Mouse (Mus musculus) embryonic facial prominence, embryonic 10.5 days (tissue): ENCODE measurements at regions not wholly inside any gene's neighbourhood (a gene's known extent, or its start where the extent isn't known, plus 50 kb on each side); places are given as distances from the start of the nearest gene placed in this dataset.

Experiments used
- DNase-seq: peaks from one replicate; pipeline ENCODE4 v3.0.0-alpha.2; 2017; ENCODE audit warnings: low spot score
- H3K27ac ChIP-seq: fragments of 300-500 bp; sonication (generic); replicated peaks from 2 replicates; pipeline ENCODE4 v1.5.1; 2016; ENCODE audit warnings: mild to moderate bottlenecking
- H3K27me3 ChIP-seq: fragments of 300-500 bp; sonication (generic); replicated peaks from 2 replicates; pipeline ENCODE4 v1.6.1; 2016; ENCODE audit warnings: low read depth, mild to moderate bottlenecking; ENCODE audit not compliant: poor library complexity, severe bottlenecking
- H3K36me3 ChIP-seq: fragments of 300-500 bp; sonication (generic); replicated peaks from 2 replicates; pipeline ENCODE4 v1.6.1; 2016; ENCODE audit warnings: mild to moderate bottlenecking, moderate library complexity
- H3K4me1 ChIP-seq: fragments of 300-500 bp; sonication (generic); 2 replicates; pipeline ENCODE4 v1.6.1; 2016
- H3K4me3 ChIP-seq: fragments of 300-500 bp; sonication (generic); 2 replicates; pipeline ENCODE4 v1.5.1; 2016; ENCODE audit warnings: mild to moderate bottlenecking, moderate library complexity
- H3K9me3 ChIP-seq: fragments of 300-500 bp; sonication (generic); 2 replicates; pipeline ENCODE4 v1.6.1; 2016; ENCODE audit warnings: mild to moderate bottlenecking
- WGBS: fragments of 180-500 bp; shearing (Covaris S2); methylation state at CpG from one replicate; pipeline ENCODE4 v1.1.7; 2016; 5-methylcytosine and 5-hydroxymethylcytosine counted together

GRCm38 (mm10) chr1:42755958-42756357 lies 60.4 kb downstream of the Pou3f3 start:
- no peak overlapping the region for H3K4me3 ChIP-seq
- H3K36me3 ChIP-seq: no peaks in the 10 kb centered on the region
- H3K27me3 ChIP-seq: no peaks in the 10 kb centered on the region
- DNase-seq: no peak
- H3K27ac ChIP-seq: no peak overlapping the region
- 91% methylated on average over 5 of the region's 5 CpGs for WGBS
- H3K4me1 ChIP-seq: no peaks in the 10 kb centered on the region
- no peaks in the 10 kb centered on the region for H3K9me3 ChIP-seq

GRCm38 (mm10) chr1:42756497-42756896 lies 60.9 kb downstream of the Pou3f3 start:
- H3K27ac ChIP-seq: no peak overlapping the region
- H3K9me3 ChIP-seq: no peaks in the 10 kb centered on the region
- no peak overlapping the region for H3K4me3 ChIP-seq
- no peaks in the 10 kb centered on the region for H3K36me3 ChIP-seq
- no peaks in the 10 kb centered on the region for H3K27me3 ChIP-seq
- H3K4me1 ChIP-seq: no peaks in the 10 kb centered on the region
- DNase-seq: no peak

DNA sequence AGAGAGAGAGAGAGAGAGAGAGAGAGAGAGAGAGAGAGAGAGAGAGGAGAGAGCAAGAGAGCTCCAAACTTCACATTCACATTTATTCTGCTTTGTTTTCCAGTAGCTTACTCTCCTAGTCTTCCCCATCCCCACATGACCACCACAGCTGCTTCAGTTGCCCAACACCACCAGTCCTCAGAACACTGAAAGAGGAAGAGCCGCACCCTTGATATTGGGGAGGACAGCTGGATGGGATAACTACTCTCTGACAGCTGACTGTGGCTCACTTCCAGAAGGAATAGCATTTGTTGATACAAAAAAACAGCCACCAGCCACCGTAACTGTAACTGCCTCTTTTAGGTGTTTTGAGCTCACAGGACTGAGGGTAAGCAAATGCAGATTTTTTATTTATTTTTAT lies 67.9 kb downstream of the Pou3f3 start:
- 85% methylated on average over 2 of the region's 2 CpGs for WGBS
- Histone ChIP-seq H3K27me3 (no peaks in the 10 kb centered on the region), H3K27ac (no peak overlapping the region), H3K9me3 (no peaks in the 10 kb centered on the region), H3K36me3 (no peaks in the 10 kb centered on the region), H3K4me1 (no peaks in the 10 kb centered on the region), H3K4me3 (no peak overlapping the region)
- no peak for DNase-seq

GRCm38 (mm10) chr1:42764048-42764447 lies 68.5 kb downstream of the Pou3f3 start:
- DNase-seq: no peak
- Histone ChIP-seq H3K27ac (no peak overlapping the region), H3K36me3 (no peaks in the 10 kb centered on the region), H3K27me3 (no peaks in the 10 kb centered on the region), H3K9me3 (no peaks in the 10 kb centered on the region), H3K4me1 (no peaks in the 10 kb centered on the region), H3K4me3 (no peak overlapping the region)
- 63% methylated on average over 2 of the region's 2 CpGs for WGBS

DNA sequence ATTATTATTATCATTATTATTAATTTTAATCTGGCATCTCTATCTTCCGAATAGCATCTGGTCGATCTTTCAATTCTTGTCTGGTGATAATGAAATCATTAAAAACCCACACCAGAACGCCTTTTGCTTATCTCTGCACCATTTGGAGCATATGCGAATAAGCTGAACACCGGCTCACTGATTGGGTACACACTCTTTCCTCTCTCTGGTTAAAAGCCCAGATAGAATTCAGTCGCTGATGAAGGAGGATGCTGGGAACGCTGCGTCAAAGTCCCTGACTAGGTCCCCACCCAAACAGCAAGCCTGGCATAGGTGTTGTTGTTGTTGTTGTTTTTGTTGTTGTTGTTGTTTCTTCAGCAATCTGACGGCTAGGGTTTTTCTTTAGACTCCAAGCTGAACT lies 74.5 kb downstream of the Pou3f3 start:
- Histone ChIP-seq H3K27ac (no peak overlapping the region), H3K4me3 (no peak overlapping the region), H3K27me3 (0 out of 2 replicates have a peak, but pooled peaks cover 7% of the 10 kb centered on the region), H3K9me3 (no peaks in the 10 kb centered on the region), H3K4me1 (peaks cover 33% of the 10 kb centered on the region), H3K36me3 (no peaks in the 10 kb centered on the region)
- no peak for DNase-seq
- WGBS: 81% methylated on average over 9 of the region's 9 CpGs

- WGBS: 33% methylated on average over 6 of the region's 6 CpGs
- peak; percentile 80 for DNase-seq
Measured at GRCm38 (mm10) chr1:42772000-42772399, 76.4 kb downstream of the Pou3f3 start.

GRCm38 (mm10) chr1:42773851-42774464 lies 77.1 kb upstream of the Mrps9 start:
- H3K4me1 ChIP-seq: peaks cover 37% of the 10 kb centered on the region
- H3K27me3 ChIP-seq: peaks cover 24% of the 10 kb centered on the region
- 63% methylated on average over 20 of the region's 20 CpGs for WGBS
- peak; percentile 8 for DNase-seq
- 0 out of 2 replicates have a peak overlapping the region, but pooled peaks have one; percentile 24 for H3K27ac ChIP-seq
- H3K36me3 ChIP-seq: no peaks in the 10 kb centered on the region
- H3K9me3 ChIP-seq: no peaks in the 10 kb centered on the region
- no peak overlapping the region for H3K4me3 ChIP-seq

More at GRCm38 (mm10) chr1:42772000-42772399, 76.4 kb downstream of the Pou3f3 start:
- no peaks in the 10 kb centered on the region for H3K36me3 ChIP-seq
- peak overlapping the region; percentile 29 for H3K4me3 ChIP-seq
- no peak overlapping the region; the same call in 1 of the 2 replicates for H3K27ac ChIP-seq
- 0 out of 2 replicates have a peak, but pooled peaks cover 16% of the 10 kb centered on the region for H3K27me3 ChIP-seq
- peaks cover 33% of the 10 kb centered on the region for H3K4me1 ChIP-seq
- H3K9me3 ChIP-seq: no peaks in the 10 kb centered on the region

- Histone ChIP-seq H3K36me3 (no peaks in the 10 kb centered on the region), H3K27me3 (peaks cover 24% of the 10 kb centered on the region), H3K4me3 (no peak overlapping the region), H3K4me1 (peaks cover 37% of the 10 kb centered on the region), H3K9me3 (no peaks in the 10 kb centered on the region), H3K27ac (no peak overlapping the region)
- DNase-seq: no peak
- 85% methylated on average over 7 of the region's 7 CpGs for WGBS
Measured at GRCm38 (mm10) chr1:42774971-42775892, 75.8 kb upstream of the Mrps9 start.

GRCm38 (mm10) chr1:42775893-42776287 lies 75.1 kb upstream of the Mrps9 start:
- Histone ChIP-seq H3K27me3 (peaks cover 25% of the 10 kb centered on the region), H3K27ac (no peak overlapping the region), H3K9me3 (no peaks in the 10 kb centered on the region), H3K4me3 (no peak overlapping the region), H3K4me1 (peaks cover 37% of the 10 kb centered on the region), H3K36me3 (no peaks in the 10 kb centered on the region)
- WGBS: 80% methylated on average over 2 of the region's 2 CpGs
- DNase-seq: no peak

DNA sequence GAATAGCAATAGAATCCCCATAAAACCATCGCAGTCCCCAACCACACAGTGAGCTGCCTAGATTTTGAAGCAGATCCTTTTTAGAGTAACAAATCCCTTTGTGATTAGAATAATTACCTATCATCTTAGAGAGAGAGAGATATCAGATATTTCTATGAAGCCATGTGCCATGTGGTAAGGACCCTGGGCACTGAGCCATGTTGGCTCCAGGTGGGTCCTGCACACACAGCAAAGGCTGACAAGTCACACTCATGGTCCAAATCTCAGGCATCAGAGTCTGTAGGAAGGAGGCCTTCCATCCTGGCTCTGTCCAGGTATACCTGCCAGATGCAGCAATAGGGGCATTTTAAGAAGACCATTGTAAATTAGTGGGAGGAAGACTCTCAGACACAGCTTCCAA lies 73.6 kb upstream of the Mrps9 start:
- H3K27ac ChIP-seq: no peak overlapping the region
- H3K9me3 ChIP-seq: no peaks in the 10 kb centered on the region
- no peaks in the 10 kb centered on the region for H3K36me3 ChIP-seq
- H3K4me3 ChIP-seq: no peak overlapping the region
- peaks cover 32% of the 10 kb centered on the region for H3K4me1 ChIP-seq
- no peak for DNase-seq
- WGBS: 96% methylated on average over 1 of the region's 1 CpGs
- H3K27me3 ChIP-seq: peaks cover 39% of the 10 kb centered on the region

DNA sequence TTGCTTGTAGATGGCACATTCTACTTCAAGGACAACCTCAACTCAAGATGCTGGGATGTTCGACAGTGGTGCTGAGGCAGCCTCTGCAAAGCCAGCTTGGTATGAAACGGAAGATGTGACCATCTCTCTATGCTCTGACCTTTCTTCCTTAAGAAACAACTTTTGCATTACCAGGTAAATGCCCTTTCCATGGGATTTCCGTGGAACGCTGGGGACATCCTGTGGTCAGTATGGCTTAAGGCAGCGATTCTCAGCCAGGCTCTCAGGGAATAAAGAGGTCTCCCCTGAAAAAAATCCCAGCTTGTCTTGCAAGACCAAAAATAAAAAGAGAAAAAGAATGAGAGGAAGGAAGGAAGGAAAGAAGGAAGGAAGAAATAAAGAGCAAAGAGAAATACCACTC lies 71.3 kb upstream of the Mrps9 start:
- DNase-seq: peak; percentile 59
- Histone ChIP-seq H3K27ac (no peak overlapping the region), H3K4me1 (peaks cover 16% of the 10 kb centered on the region), H3K9me3 (no peaks in the 10 kb centered on the region), H3K4me3 (no peak overlapping the region), H3K36me3 (no peaks in the 10 kb centered on the region), H3K27me3 (peaks cover 34% of the 10 kb centered on the region)
- WGBS: 38% methylated on average over 5 of the region's 5 CpGs

DNA sequence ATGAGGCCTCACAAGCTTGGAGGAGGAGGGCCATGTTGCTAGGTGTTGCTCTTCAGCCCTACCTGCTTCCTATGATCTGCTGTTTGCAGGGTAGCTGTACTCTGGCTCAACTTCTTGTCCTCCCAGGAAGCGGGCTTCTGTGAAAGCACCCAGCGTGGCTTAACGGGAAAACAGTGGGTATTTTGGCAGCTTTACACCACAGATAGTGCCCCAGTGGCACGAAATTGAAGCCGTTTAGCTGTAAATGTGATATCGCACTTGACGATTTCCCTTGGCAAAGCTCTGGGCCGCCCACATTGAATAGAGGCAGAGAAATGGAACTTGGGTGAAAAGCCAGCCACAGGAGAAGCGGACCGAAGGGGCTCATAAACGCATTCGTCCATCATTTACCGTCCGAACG lies 70.8 kb upstream of the Mrps9 start:
- H3K4me1 ChIP-seq: peaks cover 16% of the 10 kb centered on the region
- H3K4me3 ChIP-seq: no peak overlapping the region
- H3K27ac ChIP-seq: no peak overlapping the region
- no peaks in the 10 kb centered on the region for H3K9me3 ChIP-seq
- no peak for DNase-seq
- 83% methylated on average over 15 of the region's 15 CpGs for WGBS
- H3K27me3 ChIP-seq: peaks cover 30% of the 10 kb centered on the region
- no peaks in the 10 kb centered on the region for H3K36me3 ChIP-seq

- Histone ChIP-seq H3K4me1 (peaks cover 16% of the 10 kb centered on the region), H3K9me3 (no peaks in the 10 kb centered on the region), H3K27ac (no peak overlapping the region), H3K36me3 (no peaks in the 10 kb centered on the region), H3K4me3 (no peak overlapping the region), H3K27me3 (peaks cover 23% of the 10 kb centered on the region)
- DNase-seq: no peak
- WGBS: 78% methylated on average over 8 of the region's 8 CpGs
Measured at GRCm38 (mm10) chr1:42781533-42781932, 69.5 kb upstream of the Mrps9 start.
